Mouse (Mus musculus): ENCODE data around the gene 4933427I04Rik.

GRCm38 (mm10) chr4:123903432-123903831 is 44.0 kb downstream of the 4933427I04Rik start:
- TF ChIP-seq CTCF (IDR thresholded peaks at IDR 0.05 in 2 of 3, conservative IDR thresholded peaks at IDR 0.05 in 1 of 3; ENCODE audit: control insufficient read depth in 1 of 3, insufficient read depth in 1 of 3, low read depth in 2 of 3, low read length in 3 of 3, poor library complexity in 1 of 3, severe bottlenecking in 1 of 3) (0 out of 6 replicates have a peak, but pooled peaks of 1 of the 3 experiments have one; percentile 4), MAFK (IDR thresholded peaks at IDR 0.05; ENCODE audit: borderline replicate concordance, low read depth, low read length) (no peak), POLR2A (IDR thresholded peaks at IDR 0.05; ENCODE audit: control insufficient read depth in 1 of 2, insufficient read depth in 1 of 2, low read depth in 1 of 2, low read length in 2 of 2, poor library complexity in 1 of 2) (no peak)
